ENCODE assay signal across 26 mouse cellular contexts in the genomic region with DNA sequence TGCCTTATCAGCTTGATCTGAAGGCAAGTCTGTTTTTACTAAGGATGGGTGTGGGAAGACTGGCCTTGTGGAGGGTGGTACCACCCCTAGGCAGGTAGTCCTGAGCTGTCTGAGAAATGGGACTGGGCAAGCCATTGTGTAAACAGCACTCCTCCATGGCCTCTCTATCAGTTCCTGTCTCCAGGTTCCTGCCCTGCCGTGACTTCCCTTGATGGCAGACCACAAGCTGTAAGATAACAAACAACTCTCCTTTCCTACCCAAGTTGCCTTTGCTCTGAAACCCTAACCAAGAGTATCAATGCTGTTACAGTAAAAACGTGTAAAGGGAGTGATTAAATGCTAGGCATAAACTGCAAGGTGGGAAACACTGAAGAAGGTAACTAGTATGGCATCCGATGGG. TPM values are rescaled to one million over a fixed set of nuclear protein-coding genes. Genes with fewer than 3 reads are reported as not detected.
DNase-seq lines count a peak whose midpoint lies in the region; ATAC-seq and TF ChIP-seq lines count a peak whose summit lies in the region.
"Had no signal": no experiment of that assay in that cellular context is flagged by ENCODE, and none has a peak within 500 bp of the region (broad histone marks: within the 10 kb centered on the region; RNA-seq: fewer than 3 reads in every experiment).

No protein-coding gene starts in this region.

- H3K27ac ChIP-seq in hindbrain, embryonic 13.5 days = no peak overlapping the region
- no peak overlapping the region for H3K27ac ChIP-seq in hindbrain, embryonic 16.5 days (ENCODE audit: low read depth, low read length)
- H3K27ac ChIP-seq in MEL (ENCODE audit: control insufficient read depth, low read depth, low read length) = peak overlapping the region; percentile 75
- H3K27ac ChIP-seq: embryonic facial prominence, embryonic 13.5 days; embryonic facial prominence, embryonic 15.5 days; forebrain, embryonic 10.5 days; forebrain, embryonic 12.5 days had no signal

- no peak for TF ChIP-seq RAD21 in MEL (IDR thresholded peaks at IDR 0.05; ENCODE audit: low read depth, low read length)

- peaks cover 34% of the 10 kb centered on the region for H3K36me3 ChIP-seq in hindbrain, embryonic 13.5 days
- H3K36me3 ChIP-seq in hindbrain, embryonic 16.5 days (ENCODE audit: control insufficient read depth, insufficient read depth, low read length) = peaks cover 13% of the 10 kb centered on the region; the same call in 1 of the 2 replicates
- H3K36me3 ChIP-seq in MEL (ENCODE audit: control insufficient read depth in 1 of 2, insufficient read depth in 2 of 2, low read length in 2 of 2) = peaks cover 7 to 15% of the 10 kb centered on the region in 2 experiments; a peak in 3 of 4 replicates

- DNase-seq in 416B (ENCODE audit: low read depth) (peak; percentile 58), MEL (ENCODE audit: low read depth, low spot score) (peak; percentile 73)
- DNase-seq in T-cell, adult 2 months (ENCODE audit: low spot score) = no peak
- no peak for DNase-seq in layer of hippocampus, postnatal 10 days (ENCODE audit: low spot score in 2 of 2)
- DNase-seq: adrenal gland, adult 2 months; adrenal gland, postnatal 10 days; adrenal gland, postnatal 25 days; B cell, adult 2 months; cerebellum, adult 11 months; cerebellum, adult 18-20 months; cerebellum, adult 8-10 months; cerebellum, adult 9-11 months; cerebellum, postnatal 14 days; cerebellum, postnatal 36 days; embryo, embryonic 11 days had no signal

- TF ChIP-seq EP300 in MEL (IDR thresholded peaks at IDR 0.05; ENCODE audit: low read depth in 1 of 2, low read length in 2 of 2) = peak; percentile 75 to 81

- TF ChIP-seq CTCF in MEL (IDR thresholded peaks at IDR 0.05 in 2 of 3, conservative IDR thresholded peaks at IDR 0.05 in 1 of 3; ENCODE audit: control insufficient read depth in 1 of 3, insufficient read depth in 1 of 3, low read depth in 2 of 3, low read length in 3 of 3, poor library complexity in 1 of 3, severe bottlenecking in 1 of 3) = no peak

- ATAC-seq in hindbrain, embryonic 13.5 days (ENCODE audit: low FRiP score) = no peak
- ATAC-seq in hindbrain, embryonic 16.5 days = no peak
- 0 out of 2 replicates have a peak, but pooled peaks have one; percentile 14 for ATAC-seq in granulocyte monocyte progenitor cell, adult 5-6 weeks (replicated peaks; ENCODE audit: poor library complexity, severe bottlenecking)
- ATAC-seq: CD4-positive, CD25-positive, alpha-beta regulatory T cell, adult 4 months; Patski had no signal

- H3K9ac ChIP-seq in hindbrain, embryonic 13.5 days = 0 out of 2 replicates have a peak overlapping the region, but pooled peaks have one; percentile 11
- no peak overlapping the region for H3K9ac ChIP-seq in hindbrain, embryonic 16.5 days (ENCODE audit: low read depth, low read length)
- no peak overlapping the region for H3K9ac ChIP-seq in MEL (ENCODE audit: control insufficient read depth, low read depth, low read length, poor library complexity, severe bottlenecking)
- H3K9ac ChIP-seq: embryonic facial prominence, embryonic 13.5 days; embryonic facial prominence, embryonic 15.5 days; forebrain, embryonic 12.5 days had no signal

- 70% methylated on average over 3 of the region's 3 CpGs for WGBS in hindbrain, embryonic 13.5 days
- 63% methylated on average over 3 of the region's 3 CpGs for WGBS in hindbrain, embryonic 16.5 days

- H3K79me2 ChIP-seq in MEL (ENCODE audit: control insufficient read depth, insufficient read depth, low read length, poor library complexity) = no peaks in the 10 kb centered on the region

- H3K4me3 ChIP-seq in hindbrain, embryonic 13.5 days = no peak overlapping the region
- H3K4me3 ChIP-seq in hindbrain, embryonic 16.5 days (ENCODE audit: low read length) = no peak overlapping the region
- no peak overlapping the region for H3K4me3 ChIP-seq in MEL (ENCODE audit: control insufficient read depth in 1 of 2, insufficient read depth in 1 of 2, low read depth in 2 of 2, low read length in 2 of 2)
- H3K4me3 ChIP-seq: embryonic facial prominence, embryonic 13.5 days; embryonic facial prominence, embryonic 15.5 days; erythroblast, embryonic 14.5 days; forebrain, embryonic 10.5 days; forebrain, embryonic 12.5 days had no signal

- H3K4me2 ChIP-seq in hindbrain, embryonic 13.5 days = no peak overlapping the region
- H3K4me2 ChIP-seq in hindbrain, embryonic 16.5 days (ENCODE audit: low read length) = no peak overlapping the region
- H3K4me2 ChIP-seq: embryonic facial prominence, embryonic 13.5 days; embryonic facial prominence, embryonic 15.5 days; forebrain, embryonic 12.5 days had no signal

- no peak for TF ChIP-seq POLR2A in MEL (IDR thresholded peaks at IDR 0.05; ENCODE audit: control insufficient read depth in 1 of 2, insufficient read depth in 1 of 2, low read depth in 1 of 2, low read length in 2 of 2, poor library complexity in 1 of 2)

- peaks cover 12% of the 10 kb centered on the region for H3K4me1 ChIP-seq in hindbrain, embryonic 13.5 days (replicated peaks)
- peaks cover 3% of the 10 kb centered on the region; the same call in 1 of the 2 replicates for H3K4me1 ChIP-seq in hindbrain, embryonic 16.5 days (ENCODE audit: control insufficient read depth, insufficient read depth, low read depth, low read length)
- H3K4me1 ChIP-seq in MEL (ENCODE audit: control insufficient read depth in 1 of 2, insufficient read depth in 2 of 2, low read length in 2 of 2) = peaks cover 0 to 16% of the 10 kb centered on the region in 2 experiments; a peak in 3 of 4 replicates

- no peaks in the 10 kb centered on the region for H3K9me3 ChIP-seq in hindbrain, embryonic 13.5 days
- H3K9me3 ChIP-seq in hindbrain, embryonic 16.5 days (ENCODE audit: control insufficient read depth, low read length) = no peaks in the 10 kb centered on the region
- H3K9me3 ChIP-seq in MEL (replicated peaks; ENCODE audit: insufficient read depth, low read length) = no peaks in the 10 kb centered on the region
- H3K9me3 ChIP-seq: embryonic facial prominence, embryonic 13.5 days; embryonic facial prominence, embryonic 15.5 days; forebrain, embryonic 10.5 days; forebrain, embryonic 12.5 days; G1E had no signal

- H3K27me3 ChIP-seq in hindbrain, embryonic 13.5 days = 0 out of 2 replicates have a peak, but pooled peaks cover 6% of the 10 kb centered on the region
- H3K27me3 ChIP-seq in hindbrain, embryonic 16.5 days (replicated peaks; ENCODE audit: control insufficient read depth, insufficient read depth, low read length) = no peaks in the 10 kb centered on the region
- H3K27me3 ChIP-seq in MEL (ENCODE audit: control insufficient read depth in 1 of 2, insufficient read depth in 2 of 2, low read length in 2 of 2) = no peaks in the 10 kb centered on the region
- H3K27me3 ChIP-seq: Patski had no signal

TF ChIP-seq in MEL, 35 proteins besides CTCF, POLR2A, EP300 and RAD21 (continues in another document):
- TF ChIP-seq CHD2 (IDR thresholded peaks at IDR 0.05; ENCODE audit: low read length) = no peak
- TF ChIP-seq JUND (IDR thresholded peaks at IDR 0.05; ENCODE audit: low read depth, low read length) = no peak
- peak; percentile 61 for TF ChIP-seq RCOR1 (IDR thresholded peaks at IDR 0.05; ENCODE audit: low read depth, low read length)
- no peak for TF ChIP-seq GABPA (IDR thresholded peaks at IDR 0.05; ENCODE audit: low read depth, low read length)
- TF ChIP-seq ZMIZ1 (IDR thresholded peaks at IDR 0.05; ENCODE audit: low read depth, low read length) = no peak
- peak; percentile 85 for TF ChIP-seq GATA1 (IDR thresholded peaks at IDR 0.05; ENCODE audit: low read depth, low read length)
- TF ChIP-seq NRF1 (IDR thresholded peaks at IDR 0.05; ENCODE audit: insufficient read depth, low read depth, low read length, poor library complexity, severe bottlenecking) = no peak
- TF ChIP-seq TAL1 (IDR thresholded peaks at IDR 0.05; ENCODE audit: low read length) = peak; percentile 26; the same call in 1 of the 2 replicates
- no peak for TF ChIP-seq UBTF (IDR thresholded peaks at IDR 0.05; ENCODE audit: borderline replicate concordance, insufficient read depth, low read depth, low read length)
- no peak for TF ChIP-seq MEF2A (IDR thresholded peaks at IDR 0.05; ENCODE audit: extremely low read depth, insufficient replicate concordance, low read depth, low read length, poor library complexity, severe bottlenecking)
- TF ChIP-seq NELFE (IDR thresholded peaks at IDR 0.05; ENCODE audit: low read depth, low read length) = no peak
- TF ChIP-seq MYC (IDR thresholded peaks at IDR 0.05; ENCODE audit: low read depth, low read length) = no peak
- peak; percentile 42; the same call in 1 of the 2 replicates for TF ChIP-seq ETS1 (IDR thresholded peaks at IDR 0.05; ENCODE audit: low read depth, low read length)
- TF ChIP-seq KAT2A (conservative IDR thresholded peaks at IDR 0.05; ENCODE audit: low read depth, low read length) = no peak
- no peak for TF ChIP-seq POLR2AphosphoS5 (IDR thresholded peaks at IDR 0.05; ENCODE audit: borderline replicate concordance, low read depth, low read length)
- no peak for TF ChIP-seq ZKSCAN1 (IDR thresholded peaks at IDR 0.05; ENCODE audit: low read depth, low read length)
- TF ChIP-seq TBP (IDR thresholded peaks at IDR 0.05; ENCODE audit: low read depth, low read length) = no peak
- TF ChIP-seq MAFK (IDR thresholded peaks at IDR 0.05; ENCODE audit: borderline replicate concordance, low read depth, low read length) = no peak
- peak; percentile 27; the same call in 1 of the 2 replicates for TF ChIP-seq ELF1 (IDR thresholded peaks at IDR 0.05; ENCODE audit: low read depth, low read length)
- no peak for TF ChIP-seq USF1 (IDR thresholded peaks at IDR 0.05; ENCODE audit: low read depth, low read length)
- TF ChIP-seq BHLHE40 (IDR thresholded peaks at IDR 0.05; ENCODE audit: borderline replicate concordance, low read depth, low read length) = no peak
- TF ChIP-seq ZC3H11A (IDR thresholded peaks at IDR 0.05; ENCODE audit: low read depth, low read length) = no peak
- no peak for TF ChIP-seq USF2 (IDR thresholded peaks at IDR 0.05; ENCODE audit: borderline replicate concordance in 1 of 2, insufficient read depth in 1 of 2, low read depth in 1 of 2, low read length in 2 of 2)
- TF ChIP-seq ZNF384 (IDR thresholded peaks at IDR 0.05; ENCODE audit: low read depth, low read length) = no peak
- TF ChIP-seq SMC3 (IDR thresholded peaks at IDR 0.05; ENCODE audit: low read depth, low read length) = no peak

RNA-seq across cellular contexts. Expression of a gene that starts 38.6 kb away (rescaled TPM):
- polyA plus RNA-seq in hindbrain, embryonic 13.5 days (2015; fragmentation: Nextera tagmentation; extraction: Ambion mirVana) = 24.9 TPM in 2 replicates
- 19.1 and 21.2 TPM in 2 replicates for polyA plus RNA-seq in hindbrain, embryonic 16.5 days (2015; fragmentation: Nextera tagmentation; extraction: Ambion mirVana)
- total RNA-seq in MEL (2012; rRNA removed) = 95.3 and 100 TPM in 2 replicates
- 100 to 1,000 TPM; 109 to 384 TPM for polyA plus RNA-seq in MEL (2012; ENCODE audit: insufficient read depth in 1 of 2, insufficient read length in 2 of 2, low read depth in 1 of 2, low replicate concordance in 2 of 2, missing spikeins in 1 of 2)
- total RNA-seq in granulocyte monocyte progenitor cell, adult 5-6 weeks (2014; fragmentation: Nextera tagmentation) = 31.9 and 41.6 TPM in 2 replicates
- total RNA-seq in granulocyte monocyte progenitor cell, adult 5-6 weeks (2017) = 85.1 and 88.5 TPM in 2 replicates
- total RNA-seq in layer of hippocampus, postnatal 10 days (2021) = 10 to 100 TPM; 25.4 to 28.3 TPM

Comparison
In these comparisons a context has a peak if more than half of its experiments do, and no peak if none do; other contexts are left out.
1. DNase-seq: peak in 416B (single experiment) and MEL (single experiment); none in T-cell, adult 2 months (single experiment) and layer of hippocampus, postnatal 10 days (0 of 2).